Mouse (Mus musculus) MEL-GATA-1-ER (cell line): ENCODE data around the gene Gm12666.
"Not testable (repeated sequence)": the region's sequence is repeated elsewhere in the genome, so short reads cannot be mapped to it uniquely, and the experiment has no call there.

Experiments
- DNase-seq: peaks from one replicate; pipeline ENCODE4 v3.0.0-alpha.2; 2012; ENCODE audit warnings: low read depth; ENCODE audit errors: extremely low read depth

Gm12666 gene

DNA sequence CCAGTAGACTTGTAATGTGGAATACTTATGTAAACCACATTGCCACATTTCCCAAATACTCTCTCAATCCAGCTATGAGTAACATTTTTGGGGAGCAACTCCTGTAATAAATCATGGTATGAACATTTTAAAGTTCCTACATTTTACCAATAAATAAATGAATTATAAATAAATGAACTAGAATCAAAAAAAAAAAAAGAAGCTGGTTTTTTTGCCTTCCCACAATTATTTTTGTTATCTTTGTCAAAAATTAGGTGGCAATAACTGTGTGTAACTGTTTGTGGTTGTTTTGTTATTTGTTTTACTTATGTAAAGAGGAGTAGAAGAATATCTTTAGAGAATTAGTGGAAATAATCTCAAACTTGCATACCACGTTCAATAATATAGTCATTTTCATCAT is at the start of gene Gm12666:
TSS of gene Gm12666 (minus strand) at position 101 of the 400 bp plus-strand sequence.
- not testable (repeated sequence) for DNase-seq

DNA sequence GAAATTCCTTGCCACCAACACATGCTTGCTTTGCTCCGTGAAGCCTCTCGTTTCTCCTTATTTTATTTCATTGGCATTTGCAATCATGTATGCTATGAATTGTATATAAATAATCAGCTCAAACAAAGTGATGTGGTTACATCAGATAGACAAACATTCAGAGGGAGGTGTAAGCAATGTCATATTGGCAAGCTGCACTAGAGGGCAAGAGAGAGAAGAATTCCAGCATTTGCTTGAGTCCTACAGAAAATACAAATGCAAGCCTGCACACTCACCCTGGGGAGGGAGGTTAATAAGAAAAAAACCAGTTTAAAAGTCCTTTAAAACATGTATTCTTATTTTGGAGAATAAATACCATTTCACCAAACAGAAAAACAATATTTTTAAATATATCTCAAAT is 34.8 kb upstream of the Gm12666 start:
- DNase-seq, result no peak

DNA sequence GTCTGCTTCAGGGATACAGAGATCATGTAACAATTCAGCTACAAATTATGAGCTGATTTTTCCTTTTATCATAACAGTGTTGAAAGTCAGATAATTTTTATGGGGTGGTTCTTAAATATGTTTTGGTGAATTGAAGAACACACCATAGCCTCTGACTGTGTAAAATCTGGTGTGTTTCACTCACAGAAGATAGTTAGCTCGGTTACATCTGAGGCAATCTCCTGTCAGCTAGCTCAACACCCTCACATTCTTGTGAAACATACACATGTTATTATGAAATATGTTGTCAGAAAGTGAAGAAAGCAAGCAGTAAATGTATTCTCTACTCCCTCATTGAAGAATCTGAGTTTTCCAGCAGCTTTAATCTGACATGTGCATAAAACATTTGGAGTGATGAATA is 24.7 kb upstream of the Gm12666 start:
- no peak for DNase-seq

- DNase-seq, result no peak
Measured at GRCm38 (mm10) chr4:92152646-92153045, 38.9 kb downstream of the Gm12666 start.

DNA sequence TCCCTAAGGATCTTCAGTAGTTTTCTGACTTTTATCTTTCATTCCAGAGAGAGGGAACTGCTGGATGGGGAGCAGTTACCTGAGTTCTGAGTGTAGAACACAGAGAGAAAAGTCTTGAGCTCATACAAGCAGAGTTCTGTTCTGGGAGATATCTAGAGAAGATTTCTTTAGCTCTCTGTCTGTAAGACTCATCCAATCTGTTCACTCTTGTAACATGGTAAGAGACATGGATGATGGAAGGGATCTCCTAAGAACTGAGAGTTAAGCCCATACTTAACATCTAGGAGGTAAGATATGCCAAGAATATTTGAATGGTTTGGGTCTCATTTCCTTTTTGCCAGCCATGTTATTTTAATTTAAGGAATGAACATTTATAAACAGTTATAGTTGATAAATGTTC is 44.4 kb downstream of the Gm12666 start, which contains the start of gene Izumo3:
TSS of gene Izumo3 (minus strand) at position 101 of the 400 bp plus-strand sequence.
- no peak for DNase-seq
